In genomic region chr14:47863701-47864100, GRCm38 (mm10) we compare ENCODE assay signal across 18 mouse cellular contexts.
DNase-seq lines count a peak whose midpoint lies in the region; TF ChIP-seq lines count a peak whose summit lies in the region.
"Had no signal": no experiment of that assay in that cellular context is flagged by ENCODE, and none has a peak within 500 bp of the region (broad histone marks: within the 10 kb centered on the region; RNA-seq: fewer than 3 reads in every experiment).

No protein-coding gene starts in this region.

- TF ChIP-seq CTCF in gastrocnemius, adult 2 months (IDR thresholded peaks at IDR 0.05) = no peak

- no peaks in the 10 kb centered on the region for H3K27me3 ChIP-seq in myocyte (ENCODE audit: control insufficient read depth, insufficient read depth, insufficient read length)
- no peaks in the 10 kb centered on the region for H3K27me3 ChIP-seq in hindbrain, embryonic 10.5 days (ENCODE audit: insufficient read depth, poor library complexity, severe bottlenecking)
- H3K27me3 ChIP-seq: embryonic facial prominence, embryonic 12.5 days; forebrain, embryonic 12.5 days; megakaryocyte, embryonic 14.5 days had no signal

- H3K27ac ChIP-seq in gastrocnemius, adult 2 months = peak overlapping the region; percentile 4
- H3K27ac ChIP-seq in hindbrain, embryonic 10.5 days = no peak overlapping the region
- H3K27ac ChIP-seq: embryonic facial prominence, embryonic 12.5 days; forebrain, embryonic 12.5 days; hindbrain, embryonic 14.5 days; stomach, postnatal 0 days had no signal

- no peak overlapping the region for H3K4me3 ChIP-seq in gastrocnemius, adult 2 months
- H3K4me3 ChIP-seq in myocyte = no peak overlapping the region
- H3K4me3 ChIP-seq in hindbrain, embryonic 10.5 days = no peak overlapping the region
- H3K4me3 ChIP-seq: embryonic facial prominence, embryonic 12.5 days; forebrain, embryonic 12.5 days had no signal

- no peak for TF ChIP-seq POLR2A in myocyte (IDR thresholded peaks at IDR 0.05; ENCODE audit: insufficient read length, low read depth)

- H3K79me2 ChIP-seq in myocyte (ENCODE audit: control insufficient read depth, insufficient read depth) = no peaks in the 10 kb centered on the region

- DNase-seq in gastrocnemius, adult 2 months = no peak
- no peak for DNase-seq in gastrocnemius, postnatal 36 days
- DNase-seq in 3T3-L1 (ENCODE audit: low read depth, low spot score) (peak; percentile 6), NIH3T3 (ENCODE audit: low read depth) (peak; percentile 34)
- no peak for DNase-seq in kidney, adult 8-10 months
- no peak for DNase-seq in hindbrain, embryonic 10.5 days (ENCODE audit: low spot score)
- DNase-seq: adrenal gland, postnatal 25 days; gastrocnemius, postnatal 10 days; kidney, adult 18-20 months; kidney, postnatal 10 days; lung, adult 2 months had no signal

- intact Hi-C loops in gastrocnemius, adult 2 months (cut with DNase I) = no loop called here
- intact Hi-C loops in gastrocnemius, postnatal 36 days (cut with DNase I) = no loop called here

- H3K36me3 ChIP-seq in myocyte (ENCODE audit: control insufficient read depth, insufficient read depth) = no peaks in the 10 kb centered on the region
- no peaks in the 10 kb centered on the region for H3K36me3 ChIP-seq in hindbrain, embryonic 10.5 days
- H3K36me3 ChIP-seq: embryonic facial prominence, embryonic 12.5 days; forebrain, embryonic 12.5 days had no signal

- no peak overlapping the region for H3ac ChIP-seq in myocyte (ENCODE audit: control insufficient read depth, insufficient read length)

- H3K4me1 ChIP-seq in hindbrain, embryonic 10.5 days (replicated peaks) = no peaks in the 10 kb centered on the region
- H3K4me1 ChIP-seq: embryonic facial prominence, embryonic 12.5 days; forebrain, embryonic 12.5 days had no signal

- H3K9me3 ChIP-seq in hindbrain, embryonic 10.5 days = no peaks in the 10 kb centered on the region
- H3K9me3 ChIP-seq: forebrain, embryonic 12.5 days had no signal

- 90% methylated on average over 6 of the region's 6 CpGs for WGBS in hindbrain, embryonic 10.5 days

- H3K4me2 ChIP-seq in myocyte (ENCODE audit: low read depth) = peak overlapping the region; percentile 32
- H3K4me2 ChIP-seq: embryonic facial prominence, embryonic 12.5 days; forebrain, embryonic 12.5 days; hindbrain, embryonic 14.5 days; liver, embryonic 11.5 days had no signal

TF ChIP-seq in myocyte, 11 proteins besides CTCF, POLR2A, EP300 and RAD21:
- TF ChIP-seq SRF (IDR thresholded peaks at IDR 0.05; ENCODE audit: control insufficient read depth, insufficient read length, low read depth) (no peak), USF1 (IDR thresholded peaks at IDR 0.05; ENCODE audit: low read depth) (no peak), CEBPB (IDR thresholded peaks at IDR 0.05; ENCODE audit: insufficient read depth, poor library complexity, severe bottlenecking) (no peak), POLR2AphosphoS2 (IDR thresholded peaks at IDR 0.05; ENCODE audit: insufficient read length, low read depth) (no peak), MYOG (IDR thresholded peaks at IDR 0.05; ENCODE audit: control insufficient read depth in 1 of 3, insufficient read depth in 1 of 3, insufficient read length in 2 of 3, low read depth in 2 of 3) (no peak), REST (IDR thresholded peaks at IDR 0.05; ENCODE audit: insufficient read depth, insufficient read length) (no peak), MYOD1 (IDR thresholded peaks at IDR 0.05; ENCODE audit: control insufficient read depth in 1 of 3, insufficient read length in 2 of 3, low read depth in 2 of 3) (no peak), TCF12 (IDR thresholded peaks at IDR 0.05; ENCODE audit: insufficient read depth, poor library complexity, severe bottlenecking) (no peak), TCF3 (IDR thresholded peaks at IDR 0.05; ENCODE audit: insufficient read length, low read depth) (no peak), MAX (IDR thresholded peaks at IDR 0.05; ENCODE audit: low read depth) (no peak), E2F4 (IDR thresholded peaks at IDR 0.05; ENCODE audit: insufficient read depth) (no peak)

Comparison
In these comparisons a context has a peak if more than half of its experiments do, and no peak if none do; other contexts are left out.
1. DNase-seq: peak in 3T3-L1 (single experiment) and NIH3T3 (single experiment); none in gastrocnemius, adult 2 months (single experiment), gastrocnemius, postnatal 36 days (0 of 2), kidney, adult 8-10 months (0 of 2) and hindbrain, embryonic 10.5 days (single experiment).